Mouse (Mus musculus) B cell, adult 2 months (primary cell): ENCODE results near the gene Zfp692.

Source experiments
- DNase-seq, 2 experiments: peaks; one replicate each; pipeline ENCODE4 v3.0.0; 2022

Zfp692 gene

DNA sequence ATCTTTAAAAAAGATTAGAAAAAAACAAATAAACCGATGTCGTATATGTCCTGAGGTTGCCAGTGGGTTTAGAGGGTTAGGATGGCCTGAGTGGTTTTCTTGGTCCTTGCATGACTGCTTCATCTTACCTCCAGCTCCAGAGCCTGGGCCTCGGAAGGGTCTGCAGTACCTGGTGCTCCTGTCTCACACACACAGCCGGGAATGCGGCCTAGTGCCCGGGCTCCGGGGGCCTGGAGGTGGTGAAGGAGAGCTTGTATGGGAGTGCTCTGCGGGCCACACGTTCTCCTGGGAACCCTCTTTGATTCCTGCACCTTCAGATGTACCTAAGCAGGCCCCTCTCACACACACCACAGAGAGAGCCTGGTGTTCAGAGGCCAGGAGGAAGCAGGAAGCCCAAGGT is 1.8 kb downstream of the Zfp692 start:
- DNase-seq: no peak

DNA sequence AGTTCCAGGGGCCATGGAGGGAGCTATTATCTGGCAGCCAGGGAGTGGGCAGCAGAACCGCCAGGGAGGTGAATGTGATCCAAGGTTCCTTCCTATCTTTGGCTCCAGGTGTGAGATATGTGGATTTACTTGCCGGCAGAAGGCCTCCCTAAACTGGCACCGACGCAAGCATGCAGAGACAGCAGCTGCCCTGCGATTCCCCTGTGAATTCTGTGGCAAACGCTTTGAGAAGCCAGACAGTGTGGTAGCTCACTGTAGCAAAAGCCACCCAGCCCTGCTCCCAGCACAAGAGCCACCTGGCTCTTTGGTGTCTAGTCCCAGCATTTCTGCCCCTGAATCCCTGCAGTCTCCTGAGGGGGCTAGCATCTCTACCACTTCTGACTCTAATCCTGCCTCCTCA is 7.2 kb downstream of the Zfp692 start:
- no peak for DNase-seq

DNA sequence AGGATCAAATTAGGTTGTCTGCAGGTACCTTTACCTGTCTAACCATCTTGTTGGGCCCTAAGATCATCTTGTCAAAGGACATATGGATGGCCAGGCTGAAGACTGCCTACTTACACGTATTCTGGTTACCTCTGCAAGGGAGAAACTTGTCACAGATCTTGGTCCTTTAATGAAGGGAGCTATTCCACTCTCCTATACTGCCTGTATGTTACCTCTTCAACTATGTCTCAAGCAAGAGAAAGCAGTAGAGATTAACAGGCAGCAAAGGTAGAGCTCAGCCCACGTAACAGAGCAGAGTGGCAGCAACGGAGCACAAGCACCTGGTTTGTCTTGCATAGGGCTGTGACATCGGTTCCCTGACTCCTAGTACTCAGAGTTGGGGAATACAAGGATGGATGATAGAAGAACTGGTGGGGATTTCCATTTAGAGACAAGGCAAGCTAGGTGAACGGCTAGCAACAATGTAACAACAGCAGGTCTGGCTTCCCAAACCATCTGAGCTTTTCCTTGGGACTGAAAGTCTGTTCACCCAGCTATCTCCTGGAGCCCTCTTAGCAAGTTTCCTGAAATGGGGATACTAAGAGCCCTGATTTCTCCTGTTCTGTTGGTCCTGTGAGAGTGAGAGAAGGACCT is 8.8 kb downstream of the Zfp692 start:
- DNase-seq: no peak

DNA sequence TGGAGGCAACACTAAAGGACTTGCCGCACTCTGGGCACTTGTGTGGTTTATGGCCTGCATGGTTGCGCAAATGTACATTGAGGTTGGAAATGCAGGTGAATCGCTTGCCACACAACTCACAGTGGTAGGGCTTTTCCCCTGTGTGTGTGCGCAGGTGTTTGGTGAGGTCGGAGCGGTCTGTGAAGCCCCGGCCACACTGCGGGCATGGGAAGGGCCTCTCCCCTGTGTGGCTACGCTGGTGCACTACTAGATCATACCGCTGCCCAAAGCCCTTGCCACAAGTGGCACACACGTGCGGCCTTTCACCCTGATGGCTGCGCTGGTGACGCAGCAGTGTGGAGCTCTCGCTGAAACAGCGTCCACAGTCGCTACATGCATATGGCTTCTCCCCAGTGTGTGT is 9.5 kb downstream of the Zfp692 start:
- DNase-seq: no peak

DNA sequence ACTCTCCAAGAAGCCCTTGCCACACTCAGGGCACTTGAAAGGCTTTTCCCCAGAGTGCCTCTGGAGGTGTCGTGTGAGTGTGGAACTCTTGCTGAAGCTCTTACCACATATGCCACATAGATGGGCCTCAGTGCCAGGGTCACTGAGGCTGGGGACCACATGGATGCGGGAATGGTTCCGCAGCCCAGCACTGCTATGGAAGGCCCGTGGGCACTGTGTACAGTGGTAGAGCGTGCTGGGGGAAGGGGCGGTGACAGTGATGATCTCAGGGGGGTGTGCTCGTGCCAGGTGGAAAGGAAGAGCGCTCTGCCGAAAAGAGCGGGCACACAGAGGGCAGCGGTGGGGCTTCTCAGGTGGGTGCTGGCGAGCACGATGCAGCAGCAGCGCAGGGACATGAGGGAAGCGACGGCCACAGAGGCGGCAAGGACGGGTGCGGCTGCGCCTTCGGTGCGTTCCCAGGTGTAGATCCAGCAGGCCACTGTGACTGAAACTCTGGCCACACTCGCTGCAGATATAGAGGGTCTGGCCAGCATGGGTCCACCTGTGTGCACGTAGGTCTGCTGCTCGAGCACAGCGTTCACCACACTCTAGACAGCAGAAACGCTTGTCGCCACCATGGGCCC is 10.0 kb downstream of the Zfp692 start:
- no peak for DNase-seq

DNA sequence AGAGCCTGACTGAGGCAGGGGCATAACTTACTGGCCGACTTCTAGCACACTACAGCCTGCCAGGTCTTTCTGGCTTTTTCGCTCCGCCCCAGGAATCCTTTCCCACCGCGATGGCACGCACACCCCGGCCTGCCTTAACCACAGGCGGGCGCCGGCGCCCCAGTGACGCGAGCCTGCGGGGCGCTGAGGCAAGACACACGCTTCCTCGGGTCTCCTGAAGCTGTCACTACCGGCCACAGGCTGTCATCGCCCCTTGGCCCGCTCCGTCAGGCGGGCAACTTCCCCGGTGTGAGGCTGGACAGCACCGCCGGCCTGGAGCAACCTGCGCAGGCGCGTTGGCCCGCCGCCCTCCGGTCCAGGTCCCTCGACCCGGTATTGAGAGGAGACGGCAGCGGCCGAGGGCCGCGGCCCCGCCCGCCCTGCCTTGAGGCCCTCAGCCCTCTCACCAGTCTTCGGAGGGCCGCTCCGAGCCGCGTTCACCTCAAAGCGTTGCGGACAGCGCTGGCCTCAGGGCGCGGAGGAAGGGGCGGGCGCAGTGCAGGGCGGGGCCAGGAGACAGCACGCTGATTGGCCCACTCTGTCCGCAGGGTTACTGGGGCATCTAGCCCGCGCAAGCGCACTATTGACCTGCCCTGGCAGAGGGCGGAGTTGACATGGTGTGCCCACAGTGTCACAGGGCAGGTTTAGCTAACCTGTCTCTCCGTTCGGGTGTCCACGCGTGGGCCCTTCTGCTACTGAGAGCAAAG is 16.1 kb downstream of the Zfp692 start:
- peak; percentile 95 for DNase-seq

DNA sequence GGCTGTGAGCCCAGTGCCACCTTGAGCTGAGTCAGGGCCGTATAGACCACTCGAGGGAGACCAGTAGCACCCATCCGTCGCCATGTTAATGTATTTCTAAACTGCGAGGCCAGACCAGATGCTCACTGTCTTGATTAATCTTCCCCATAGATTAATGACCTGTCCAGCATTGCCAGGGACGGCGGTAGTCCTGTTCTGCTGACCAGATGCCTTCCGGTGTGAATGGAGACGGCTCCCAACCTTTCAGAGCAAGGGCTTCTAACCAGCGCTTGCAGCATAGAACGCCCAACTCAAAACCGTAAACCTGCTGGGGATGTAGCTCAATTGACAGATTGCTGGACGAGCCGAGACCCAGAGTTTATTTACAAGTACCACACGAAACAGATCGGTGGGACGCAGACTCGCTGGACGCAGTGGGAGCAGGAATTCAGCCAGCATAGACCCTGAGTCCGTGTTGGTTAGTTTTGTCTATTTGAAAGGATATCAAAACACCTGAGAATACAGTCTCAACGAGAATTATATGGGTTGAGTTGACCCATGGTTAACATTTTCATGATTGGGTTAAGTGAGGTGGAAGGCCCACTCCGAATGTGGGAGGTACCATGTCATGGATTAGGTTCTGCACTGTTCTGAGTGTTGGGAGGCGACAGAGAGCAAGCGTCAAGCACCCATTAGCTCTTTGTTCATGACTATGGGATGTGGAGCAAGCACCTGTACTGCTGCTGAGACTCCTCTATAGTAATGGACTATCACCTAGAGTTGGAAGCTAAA is 16.9 kb downstream of the Zfp692 start:
- no peak for DNase-seq

DNA sequence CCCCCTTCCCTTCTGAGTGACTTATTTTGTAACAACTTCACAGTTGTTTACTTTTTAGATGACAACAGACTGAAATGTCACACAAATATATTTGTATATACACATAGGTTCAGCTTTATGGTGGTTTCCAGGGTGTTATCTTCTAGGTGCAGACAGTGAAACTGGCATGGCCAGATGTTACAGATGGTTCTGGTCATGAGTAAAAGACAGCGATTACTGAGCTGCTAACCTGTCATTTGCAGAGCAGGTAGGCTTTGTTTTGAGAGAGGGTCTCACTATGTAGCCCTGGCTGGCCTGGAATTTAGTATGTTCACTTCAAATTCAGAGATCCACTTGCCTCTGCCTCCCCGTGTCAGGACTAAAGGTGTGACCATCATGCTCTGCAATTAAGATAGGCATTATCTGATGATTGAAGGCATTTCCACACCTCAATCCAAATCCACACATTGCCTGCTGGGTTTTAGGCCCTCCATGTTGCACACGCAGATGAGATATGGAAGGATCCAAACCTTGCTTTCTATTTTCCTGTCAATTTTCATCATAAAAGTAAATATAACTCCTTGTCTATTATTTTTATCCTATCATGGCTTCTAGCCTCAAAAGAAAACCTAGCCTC is 17.9 kb downstream of the Zfp692 start:
- DNase-seq: no peak

DNA sequence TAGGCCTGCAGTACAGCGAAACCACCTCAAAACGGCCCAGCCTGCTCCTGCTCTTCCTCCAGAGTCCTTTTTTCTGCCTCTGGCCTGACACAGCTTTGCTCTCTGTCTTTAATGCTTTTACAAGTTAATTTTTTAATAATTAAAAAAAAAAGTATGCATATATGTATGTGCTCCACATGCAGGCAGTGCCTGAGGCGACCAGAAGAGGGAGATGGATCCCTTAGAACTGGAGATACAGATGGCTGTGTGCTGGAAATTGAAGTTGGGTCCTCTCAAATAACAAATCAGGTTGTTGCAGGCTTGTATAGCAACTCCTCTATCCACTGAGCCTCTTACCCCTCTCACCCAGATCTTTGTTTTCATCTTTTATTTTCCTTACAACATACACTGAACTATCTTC is 19.9 kb downstream of the Zfp692 start:
- DNase-seq: peak; percentile 52 to 57

DNA sequence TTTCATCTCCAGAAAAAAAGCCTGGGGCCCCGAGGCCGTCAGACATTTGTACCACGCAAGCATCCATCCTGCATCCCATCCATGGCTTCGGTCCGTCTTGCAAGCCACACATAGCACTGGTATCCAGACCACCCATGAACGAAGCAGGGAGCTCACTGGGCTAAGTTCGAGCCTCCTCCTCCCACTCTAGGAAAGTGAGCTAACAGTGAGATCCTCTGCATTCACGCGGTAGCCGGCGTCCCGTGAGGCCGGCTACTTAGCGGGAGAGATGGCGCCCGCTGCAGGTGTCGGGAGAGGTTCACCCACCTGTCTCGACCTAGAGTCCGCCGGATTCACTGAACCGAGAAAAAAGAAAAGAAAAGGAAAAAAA is 23.0 kb downstream of the Zfp692 start:
- no peak for DNase-seq

DNA sequence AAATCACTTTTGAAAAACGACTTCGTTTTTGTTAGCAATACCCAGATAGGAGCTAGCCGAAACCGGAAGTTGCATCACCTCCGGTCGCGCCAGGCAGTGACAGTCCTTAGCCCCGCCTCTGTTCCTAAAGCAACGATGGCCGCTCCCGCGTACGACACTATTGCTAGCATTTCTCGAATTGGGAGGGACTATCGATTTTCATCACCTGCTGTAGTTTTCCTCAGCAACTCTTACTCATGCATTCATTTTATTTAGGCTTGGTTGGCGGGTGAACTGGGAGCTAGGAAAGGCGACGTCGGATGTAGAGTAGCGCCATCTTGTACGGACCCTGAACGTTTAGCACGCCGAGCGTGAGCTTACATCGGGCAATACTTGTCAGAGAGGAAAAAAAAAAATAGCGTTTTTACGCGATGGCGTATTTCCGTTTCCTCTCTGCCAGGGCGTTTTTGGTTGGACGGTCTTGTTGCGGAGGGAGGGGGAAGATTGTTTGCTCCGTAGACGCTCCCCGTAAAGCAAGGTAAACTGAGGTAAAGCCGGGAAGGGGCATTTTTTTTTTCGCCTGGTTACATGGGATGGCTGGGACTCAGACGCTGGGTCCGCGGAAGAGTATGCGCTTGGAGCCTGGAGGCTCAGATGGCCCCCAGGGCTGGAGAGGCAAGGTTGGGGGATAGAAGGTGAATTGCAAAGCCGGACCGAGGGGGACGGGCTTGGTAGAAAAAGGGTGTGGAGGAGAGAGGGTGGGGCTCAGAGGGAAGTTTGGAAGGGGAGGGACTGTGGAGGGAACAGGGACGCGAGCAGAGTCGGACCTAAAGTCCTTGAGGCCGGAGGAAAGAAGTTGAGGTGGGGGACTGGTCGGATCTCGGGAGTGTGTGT is 23.6 kb downstream of the Zfp692 start, which contains the start of the genes Zfp672 and Sh3bp5l:
Gene Zfp672, minus strand, starts transcription at position 64 of the 873 bp plus-strand sequence.
Gene Sh3bp5l, plus strand, starts transcription at position 449 of the 873 bp plus-strand sequence.
- DNase-seq: peak; percentile 90 to 92

DNA sequence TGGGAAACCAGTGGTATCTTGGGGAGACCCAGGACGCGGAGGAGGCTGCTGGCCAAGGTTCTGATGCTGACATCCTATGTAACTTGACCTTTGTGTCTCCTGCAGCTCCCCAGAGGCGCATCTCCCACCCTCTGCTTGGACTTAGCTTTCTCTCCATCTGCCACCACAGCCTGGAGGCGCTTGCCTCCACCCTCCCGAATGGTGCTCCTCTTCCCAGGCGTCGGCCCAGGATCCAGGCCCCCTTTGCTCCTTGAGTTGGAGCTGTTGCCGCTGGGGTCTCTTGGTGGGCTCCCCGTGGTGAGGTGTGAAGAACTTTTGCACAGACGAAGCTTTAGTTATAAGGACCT is 24.3 kb downstream of the Zfp692 start:
- DNase-seq: no peak

DNA sequence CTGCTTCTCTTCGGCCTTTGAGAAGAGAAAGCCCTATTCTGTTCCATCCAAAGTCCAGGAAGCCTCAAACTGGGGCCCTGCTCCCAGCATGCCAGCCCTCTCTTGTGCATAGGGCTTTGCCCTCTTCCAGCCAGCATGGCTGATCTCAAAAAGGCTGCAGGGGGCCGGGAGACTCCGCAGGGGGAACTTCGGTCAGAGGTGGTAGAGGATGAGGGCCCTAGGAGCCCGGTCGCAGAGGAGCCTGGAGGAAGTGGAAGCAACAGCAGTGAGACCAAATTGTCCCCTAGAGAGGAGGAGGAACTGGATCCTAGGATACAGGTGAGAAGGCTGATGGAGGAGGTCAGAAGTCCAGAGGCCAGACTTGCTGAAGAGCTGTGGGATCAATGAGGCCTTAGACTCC is 24.7 kb downstream of the Zfp692 start:
- DNase-seq: no peak

DNA sequence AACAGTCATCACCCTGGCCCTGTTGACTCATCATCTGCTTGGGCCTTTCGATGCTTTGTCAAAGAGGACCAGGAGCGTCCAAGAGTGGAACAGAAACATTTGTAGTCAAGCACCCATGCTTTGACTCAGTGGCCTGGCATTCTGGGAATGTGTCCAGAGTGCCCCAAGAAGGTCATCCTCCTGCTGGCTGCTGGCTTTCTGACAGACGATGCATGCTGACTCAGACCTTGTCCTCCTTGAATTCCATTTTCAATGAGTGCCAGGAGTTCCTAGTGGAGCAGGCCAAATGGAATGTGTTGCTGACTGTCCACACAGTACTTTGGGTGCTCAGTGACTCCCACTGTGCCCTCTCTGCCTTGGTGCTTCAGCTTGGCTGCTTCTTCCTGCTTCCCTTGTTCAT is 27.9 kb downstream of the Zfp692 start:
- no peak for DNase-seq

DNA sequence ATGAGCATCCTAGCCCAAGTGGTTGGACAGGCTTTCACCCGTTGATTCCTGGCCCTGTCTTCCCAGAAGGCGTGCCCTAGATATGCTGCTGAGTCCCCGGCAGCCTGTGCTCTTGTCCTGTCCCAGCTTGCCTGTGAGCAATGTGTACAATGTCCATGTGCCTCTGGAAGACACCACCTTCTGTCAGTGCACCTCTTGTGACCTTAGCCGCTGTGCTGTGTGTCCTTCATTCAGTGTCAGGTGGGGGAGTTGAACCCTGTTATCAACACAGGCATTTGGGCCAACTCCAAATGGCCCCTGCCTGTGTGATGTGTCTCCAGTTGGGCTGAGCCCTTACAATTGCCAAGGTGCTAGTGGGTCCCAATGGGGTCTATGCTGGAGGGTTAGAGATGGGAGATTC is 39.9 kb downstream of the Zfp692 start:
- DNase-seq: no peak

DNA sequence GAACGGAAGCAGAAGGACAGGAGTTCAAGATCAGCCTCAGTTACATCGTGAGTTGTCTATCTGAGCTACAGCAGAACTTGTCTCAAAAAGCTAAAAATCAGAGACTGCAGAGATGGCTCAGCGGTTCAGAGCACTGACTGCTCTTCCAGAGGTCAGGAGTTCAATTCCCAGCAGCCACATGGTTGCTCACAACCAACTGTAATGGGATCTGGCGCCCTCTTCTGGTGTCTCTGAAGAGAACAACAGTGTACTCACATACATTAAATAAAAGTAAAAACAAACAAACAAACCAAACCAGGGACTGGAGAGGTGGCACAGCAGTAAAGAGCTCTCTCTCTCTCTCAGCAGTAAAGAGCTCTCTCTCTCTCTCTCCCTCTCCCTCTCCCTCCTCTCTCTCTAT is 43.8 kb downstream of the Zfp692 start:
- peak; percentile 24 to 32 for DNase-seq

DNA sequence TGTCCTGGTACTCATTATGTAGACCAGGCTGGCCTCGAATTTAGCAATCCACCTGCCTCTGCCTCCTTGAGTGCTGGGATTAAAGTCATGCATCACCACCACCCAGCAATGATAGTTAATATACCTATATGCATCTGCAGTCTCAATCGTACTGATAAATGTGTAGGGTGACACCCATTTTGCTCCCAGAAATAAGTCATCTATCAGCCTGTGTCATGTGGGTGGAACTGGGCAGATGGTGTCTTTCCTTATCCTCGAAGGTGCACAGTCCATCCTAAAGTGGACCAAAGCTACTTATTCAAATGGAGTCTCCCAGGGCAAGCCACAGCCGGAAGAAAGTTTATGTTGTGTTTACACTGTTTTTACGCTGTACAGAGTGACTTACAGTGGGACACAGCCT is 44.3 kb downstream of the Zfp692 start:
- DNase-seq: no peak

DNA sequence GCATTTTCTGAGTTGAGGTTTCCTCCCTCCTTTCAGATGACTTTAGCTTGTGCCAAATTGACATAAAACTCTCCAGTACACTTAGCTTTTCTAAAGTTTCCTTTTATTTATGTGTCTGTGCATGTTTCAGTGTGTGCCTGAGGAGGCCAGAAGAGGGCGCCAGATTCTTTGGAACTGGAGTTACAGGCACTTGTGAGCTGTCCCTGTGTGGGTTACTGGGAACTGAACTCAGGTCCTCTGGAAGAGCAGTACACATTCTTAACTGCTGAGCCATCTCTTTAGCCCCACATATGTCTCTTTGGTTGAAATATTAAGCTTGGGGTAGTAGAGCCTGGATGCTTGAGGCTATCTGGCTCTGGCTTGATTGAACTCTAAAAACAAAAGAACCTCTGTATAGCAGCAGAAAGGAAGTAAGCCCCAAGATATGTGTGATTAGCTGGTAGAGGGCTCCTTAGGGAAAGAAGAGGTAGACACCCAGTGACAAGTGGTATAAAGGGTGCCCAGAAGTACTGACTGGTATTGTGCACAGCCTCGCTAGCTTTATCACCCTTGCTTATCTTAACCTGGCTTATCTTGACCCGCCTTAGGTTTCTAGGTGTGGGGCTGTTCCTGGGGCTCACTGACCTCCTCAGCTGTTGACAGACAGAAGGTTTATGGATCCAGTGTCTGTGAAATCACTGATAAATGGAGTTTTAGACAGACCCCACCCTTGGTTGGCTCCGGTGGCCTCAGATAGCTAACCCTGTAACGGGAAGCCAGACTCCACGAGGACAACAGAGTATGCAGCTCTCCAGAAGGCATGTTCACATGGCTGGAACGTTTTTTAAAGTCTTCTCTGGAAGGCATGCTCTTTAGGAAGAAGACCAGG is 46.0 kb downstream of the Zfp692 start:
- DNase-seq: peak in 1 of 2 experiments; percentile 9

DNA sequence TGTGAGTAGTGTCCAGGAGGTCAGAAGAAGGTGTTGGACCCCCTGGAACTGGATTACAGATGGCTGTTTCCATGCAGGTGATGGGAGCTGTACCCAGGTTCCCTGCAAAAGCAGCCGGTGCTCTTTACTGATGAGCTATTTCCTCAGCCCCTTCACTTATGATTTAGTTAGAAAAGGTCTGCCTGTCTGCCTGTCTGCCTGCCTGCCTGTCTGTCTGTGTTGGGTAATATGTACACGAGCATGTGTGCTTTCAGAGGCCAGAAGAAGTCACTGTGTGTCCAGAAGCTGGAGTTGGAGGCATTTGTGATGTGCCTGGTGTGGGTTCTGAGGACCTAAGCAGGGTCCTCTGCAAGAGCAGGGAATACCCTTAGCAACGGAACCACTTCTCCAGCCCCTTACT is 46.8 kb downstream of the Zfp692 start:
- DNase-seq: no peak

DNA sequence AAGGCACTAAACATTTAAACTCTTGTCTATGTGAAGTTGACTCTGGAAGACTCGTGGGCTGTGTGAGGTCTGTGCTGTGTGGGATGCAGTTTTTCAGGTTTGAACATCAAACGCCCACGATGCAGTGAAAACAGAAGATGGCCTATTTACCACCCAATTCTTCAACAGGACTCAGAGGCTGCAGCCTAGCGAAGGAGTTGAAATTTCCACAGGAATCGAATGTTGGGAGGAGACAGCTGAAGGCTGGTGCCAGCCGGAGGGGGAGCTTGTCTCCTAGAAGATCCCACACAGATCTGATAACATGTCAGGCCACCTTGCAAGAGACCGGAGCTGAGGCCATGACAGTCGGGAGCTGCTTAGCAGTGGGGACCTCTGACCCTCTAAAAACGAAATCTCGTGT is 47.6 kb downstream of the Zfp692 start:
- DNase-seq: no peak

DNA sequence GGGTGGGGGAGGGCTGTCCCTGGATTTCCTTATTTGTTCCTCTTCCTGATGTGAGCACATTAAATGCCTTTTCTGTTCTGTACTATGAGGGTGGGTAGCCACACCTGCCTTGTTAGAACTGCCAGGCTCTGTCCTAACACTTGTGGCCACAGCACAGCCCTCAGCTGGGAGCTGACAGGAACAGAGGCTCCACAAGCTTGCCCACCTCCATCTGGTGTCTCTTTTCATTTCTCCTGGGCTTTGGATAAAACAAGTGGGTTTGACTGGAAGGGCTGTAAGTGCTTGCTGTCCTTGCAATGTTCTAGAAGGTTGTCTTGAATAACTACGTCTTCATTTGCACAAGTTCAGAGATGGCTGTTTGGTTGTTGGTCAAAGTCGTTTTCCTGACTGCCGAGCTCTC is 48.1 kb downstream of the Zfp692 start:
- DNase-seq: no peak
